Mouse (Mus musculus) midbrain, embryonic 10.5 days (tissue): ENCODE data around the gene Mier3. TPM values are rescaled to one million over a fixed set of nuclear protein-coding genes. Genes with fewer than 3 reads are reported as not detected.
A peak's percentile ranks its signal among the peaks of the same experiment; 100 is the strongest.
"Not testable (repeated sequence)": the region's sequence is repeated elsewhere in the genome, so short reads cannot be mapped to it uniquely, and the experiment has no call there.

Source experiments
- DNase-seq: peaks from one replicate; pipeline ENCODE4 v3.0.0-alpha.2; 2017; ENCODE audit warnings: low spot score
- H3K27ac ChIP-seq: fragments of 300-500 bp; sonication (generic); replicated peaks from 2 replicates; pipeline ENCODE4 v1.5.1; 2016; ENCODE audit warnings: mild to moderate bottlenecking
- H3K27me3 ChIP-seq: fragments of 300-500 bp; sonication (generic); 2 replicates; pipeline ENCODE4 v1.6.1; 2016; ENCODE audit warnings: low read depth, mild to moderate bottlenecking; ENCODE audit not compliant: poor library complexity, severe bottlenecking
- H3K36me3 ChIP-seq: fragments of 300-500 bp; sonication (generic); 2 replicates; pipeline ENCODE4 v1.6.1; 2016; ENCODE audit warnings: mild to moderate bottlenecking, moderate library complexity
- H3K4me1 ChIP-seq: fragments of 300-500 bp; sonication (generic); 2 replicates; pipeline ENCODE4 v1.6.1; 2016
- H3K4me3 ChIP-seq: fragments of 300-500 bp; sonication (generic); 2 replicates; pipeline ENCODE4 v1.5.1; 2016; ENCODE audit warnings: mild to moderate bottlenecking, moderate library complexity
- H3K9me3 ChIP-seq: fragments of 300-500 bp; sonication (generic); replicated peaks from 2 replicates; pipeline ENCODE4 v1.6.1; 2016; ENCODE audit warnings: mild to moderate bottlenecking
- WGBS: fragments of 180-500 bp; shearing (Covaris S2); methylation state at CpG from one replicate; pipeline ENCODE4 v1.1.7; 2016; 5-methylcytosine and 5-hydroxymethylcytosine counted together
- polyA plus RNA-seq: library from polyadenylated mRNA; unstranded; fragments of >200 nt; fragmentation: Nextera tagmentation; extraction: Ambion mirVana; gene quantifications from 2 replicates; pipeline ENCODE4 v1.2.1, GENCODE M21; 2016

Mier3 gene
- polyA plus RNA-seq, 1 experiment from 2014 or later = 18.2 TPM

- WGBS = 87% methylated on average over 8 of the region's 8 CpGs
Observed at GRCm38 (mm10) chr13:111659430-111659829, 21.3 kb upstream of the Mier3 start.

GRCm38 (mm10) chr13:111660072-111660471 lies 20.7 kb upstream of the Mier3 start:
- H3K27ac ChIP-seq = no peak overlapping the region
- WGBS = 85% methylated on average over 13 of the region's 13 CpGs
- H3K27me3 ChIP-seq = no peaks in the 10 kb centered on the region
- H3K36me3 ChIP-seq = no peaks in the 10 kb centered on the region
- no peak for DNase-seq
- H3K9me3 ChIP-seq = no peaks in the 10 kb centered on the region
- H3K4me3 ChIP-seq = no peak overlapping the region
- H3K4me1 ChIP-seq = no peaks in the 10 kb centered on the region

More at GRCm38 (mm10) chr13:111659430-111659829, 21.3 kb upstream of the Mier3 start:
- H3K4me1 ChIP-seq = no peaks in the 10 kb centered on the region
- no peak overlapping the region for H3K4me3 ChIP-seq
- H3K36me3 ChIP-seq = no peaks in the 10 kb centered on the region
- H3K27ac ChIP-seq = no peak overlapping the region
- DNase-seq = no peak
- no peaks in the 10 kb centered on the region for H3K9me3 ChIP-seq
- H3K27me3 ChIP-seq = no peaks in the 10 kb centered on the region

GRCm38 (mm10) chr13:111660556-111660955 lies 20.2 kb upstream of the Mier3 start:
- Histone ChIP-seq H3K9me3 (no peaks in the 10 kb centered on the region), H3K36me3 (no peaks in the 10 kb centered on the region)
- 89% methylated on average over 3 of the region's 3 CpGs for WGBS

GRCm38 (mm10) chr13:111668016-111668415 lies 12.8 kb upstream of the Mier3 start:
- 94% methylated on average over 7 of the region's 7 CpGs for WGBS
- H3K4me3 ChIP-seq = no peak overlapping the region
- H3K4me1 ChIP-seq = no peaks in the 10 kb centered on the region
- H3K9me3 ChIP-seq = no peaks in the 10 kb centered on the region
- H3K27ac ChIP-seq = no peak overlapping the region
- H3K27me3 ChIP-seq = no peaks in the 10 kb centered on the region
- no peaks in the 10 kb centered on the region for H3K36me3 ChIP-seq
- no peak for DNase-seq

More at GRCm38 (mm10) chr13:111660556-111660955, 20.2 kb upstream of the Mier3 start:
- no peak for DNase-seq
- H3K4me1 ChIP-seq = no peaks in the 10 kb centered on the region
- no peak overlapping the region for H3K27ac ChIP-seq
- H3K4me3 ChIP-seq = no peak overlapping the region
- H3K27me3 ChIP-seq = no peaks in the 10 kb centered on the region

- Histone ChIP-seq H3K27ac (no peak overlapping the region), H3K4me3 (no peak overlapping the region), H3K27me3 (no peaks in the 10 kb centered on the region), H3K9me3 (peaks cover 13% of the 10 kb centered on the region; the same call in 1 of the 2 replicates), H3K36me3 (no peaks in the 10 kb centered on the region), H3K4me1 (no peaks in the 10 kb centered on the region)
- 79% methylated on average over 3 of the region's 3 CpGs for WGBS
- no peak for DNase-seq
Observed at GRCm38 (mm10) chr13:111676841-111677240, 3.9 kb upstream of the Mier3 start.

GRCm38 (mm10) chr13:111684056-111684625 lies 3.4 kb downstream of the Mier3 start:
- DNase-seq = no peak
- Histone ChIP-seq H3K27me3 (peaks cover 20% of the 10 kb centered on the region), H3K36me3 (peaks cover 5% of the 10 kb centered on the region), H3K9me3 (no peaks in the 10 kb centered on the region), H3K4me1 (peaks cover 20% of the 10 kb centered on the region), H3K4me3 (no peak overlapping the region), H3K27ac (no peak overlapping the region)
- 42% methylated on average over 5 of the region's 5 CpGs for WGBS

GRCm38 (mm10) chr13:111685751-111686462 lies 5.1 kb downstream of the Mier3 start:
- under 1% methylated on average over 80 of the region's 86 CpGs for WGBS
- Histone ChIP-seq H3K27ac (peak overlapping the region; percentile 98), H3K4me1 (peaks cover 20% of the 10 kb centered on the region), H3K27me3 (peaks cover 20% of the 10 kb centered on the region), H3K36me3 (peaks cover 23% of the 10 kb centered on the region), H3K4me3 (peak overlapping the region; percentile 98), H3K9me3 (no peaks in the 10 kb centered on the region)
- DNase-seq = peak; percentile 92

- H3K9me3 ChIP-seq = no peaks in the 10 kb centered on the region
- peak overlapping the region; percentile 98 for H3K27ac ChIP-seq
- peaks cover 31% of the 10 kb centered on the region for H3K36me3 ChIP-seq
Observed at GRCm38 (mm10) chr13:111686522-111687284, 5.9 kb downstream of the Mier3 start.

GRCm38 (mm10) chr13:111687285-111687781 lies 6.6 kb downstream of the Mier3 start:
- 0% methylated on average over 35 of the region's 35 CpGs for WGBS
- Histone ChIP-seq H3K36me3 (peaks cover 37% of the 10 kb centered on the region), H3K4me3 (peak overlapping the region; percentile 98), H3K9me3 (no peaks in the 10 kb centered on the region), H3K27ac (peak overlapping the region; percentile 98), H3K4me1 (peaks cover 20% of the 10 kb centered on the region), H3K27me3 (peaks cover 20% of the 10 kb centered on the region)
- DNase-seq = peak; percentile 78

More at GRCm38 (mm10) chr13:111686522-111687284, 5.9 kb downstream of the Mier3 start:
- 7% methylated on average over 81 of the region's 101 CpGs for WGBS
- H3K4me1 ChIP-seq = peaks cover 20% of the 10 kb centered on the region
- peak overlapping the region; percentile 98 for H3K4me3 ChIP-seq
- H3K27me3 ChIP-seq = peaks cover 20% of the 10 kb centered on the region
- peak; percentile 62 for DNase-seq

GRCm38 (mm10) chr13:111703396-111703795 lies 22.6 kb downstream of the Mier3 start:
- 97% methylated on average over 10 of the region's 10 CpGs for WGBS
- Histone ChIP-seq H3K27ac (no peak overlapping the region), H3K4me1 (no peaks in the 10 kb centered on the region), H3K27me3 (no peaks in the 10 kb centered on the region), H3K4me3 (no peak overlapping the region), H3K36me3 (peaks cover 78% of the 10 kb centered on the region), H3K9me3 (no peaks in the 10 kb centered on the region)
- DNase-seq = no peak

GRCm38 (mm10) chr13:111703952-111704351 lies 23.2 kb downstream of the Mier3 start:
- not testable (repeated sequence) for H3K9me3 ChIP-seq, DNase-seq, H3K27ac ChIP-seq, H3K27me3 ChIP-seq, H3K4me1 ChIP-seq, H3K4me3 ChIP-seq
- H3K36me3 ChIP-seq = peaks cover 84% of the 10 kb centered on the region
- 91% methylated on average over 4 of the region's 4 CpGs for WGBS

GRCm38 (mm10) chr13:111710531-111710930 lies 29.8 kb downstream of the Mier3 start:
- DNase-seq = no peak
- Histone ChIP-seq H3K4me3 (no peak overlapping the region), H3K36me3 (peaks cover 100% of the 10 kb centered on the region), H3K4me1 (no peaks in the 10 kb centered on the region), H3K27ac (no peak overlapping the region), H3K27me3 (no peaks in the 10 kb centered on the region), H3K9me3 (no peaks in the 10 kb centered on the region)
- 91% methylated on average over 4 of the region's 4 CpGs for WGBS
